Mouse (Mus musculus) heart, postnatal 25 days (tissue): ENCODE results near the gene Usp33. TPM values are rescaled to one million over a fixed set of nuclear protein-coding genes. Genes with fewer than 3 reads are reported as not detected.

Experiments
- DNase-seq: peaks from one replicate; pipeline ENCODE4 v3.0.0; 2022; ENCODE audit warnings: low spot score
- intact Hi-C: fragments of 180-260 bp; cut with DNase I; formaldehyde crosslinking; loops from one replicate; pipeline ENCODE4 v1.15.1; 2025
- total RNA-seq, 2 experiments: library from RNA; stranded (reverse); gene quantifications; 2 replicates each; pipeline ENCODE4 v1.2.3; 2021

Gene Usp33
- total RNA-seq, 2 experiments from 2014 or later, result 22.3 to 25.2 TPM

GRCm38 (mm10) chr3:152336085-152336484, 10.2 kb upstream of the Usp33 start:
- intact Hi-C loops, result no loop called here
- no peak for DNase-seq

DNA sequence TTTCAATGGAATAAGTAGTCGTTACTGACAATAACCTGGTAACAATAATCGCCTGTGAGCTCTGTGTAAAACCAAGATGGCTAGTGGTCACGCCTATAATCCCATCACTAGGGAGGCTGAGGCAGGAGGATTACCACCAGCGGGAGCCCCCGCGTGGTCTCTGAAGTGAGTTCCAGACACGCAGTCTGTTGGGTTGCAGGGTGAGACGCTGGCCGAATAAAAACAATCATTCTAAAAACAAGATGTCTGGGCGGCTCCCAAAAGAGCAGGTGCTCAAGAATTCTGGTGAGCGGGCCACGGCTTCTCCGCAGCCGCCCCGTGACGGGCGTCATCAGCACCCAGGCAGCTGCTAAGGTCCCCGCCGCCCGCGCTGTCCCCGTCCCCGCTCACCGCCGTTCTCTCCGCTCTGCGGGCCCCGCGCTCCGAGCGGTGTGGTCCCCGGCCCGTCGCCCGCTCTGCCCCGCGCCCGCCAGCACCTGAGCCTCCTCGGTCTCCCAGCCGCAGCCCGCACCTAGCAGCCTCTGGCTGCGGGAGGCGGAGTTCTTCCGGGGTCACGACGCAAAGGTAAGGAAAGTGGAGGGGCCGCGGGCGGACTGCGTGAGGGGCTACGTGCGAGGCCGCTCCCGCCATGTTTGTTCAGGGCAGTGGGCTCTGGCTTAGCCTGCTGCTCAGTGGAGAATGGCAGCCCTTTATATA, 6.3 kb upstream of the Usp33 start, which contains the start of gene Miga1:
Miga1 (minus strand) TSS at position 546 of the 696 bp plus-strand sequence.
- peak; percentile 42 for DNase-seq
- intact Hi-C loops, result no loop called here

DNA sequence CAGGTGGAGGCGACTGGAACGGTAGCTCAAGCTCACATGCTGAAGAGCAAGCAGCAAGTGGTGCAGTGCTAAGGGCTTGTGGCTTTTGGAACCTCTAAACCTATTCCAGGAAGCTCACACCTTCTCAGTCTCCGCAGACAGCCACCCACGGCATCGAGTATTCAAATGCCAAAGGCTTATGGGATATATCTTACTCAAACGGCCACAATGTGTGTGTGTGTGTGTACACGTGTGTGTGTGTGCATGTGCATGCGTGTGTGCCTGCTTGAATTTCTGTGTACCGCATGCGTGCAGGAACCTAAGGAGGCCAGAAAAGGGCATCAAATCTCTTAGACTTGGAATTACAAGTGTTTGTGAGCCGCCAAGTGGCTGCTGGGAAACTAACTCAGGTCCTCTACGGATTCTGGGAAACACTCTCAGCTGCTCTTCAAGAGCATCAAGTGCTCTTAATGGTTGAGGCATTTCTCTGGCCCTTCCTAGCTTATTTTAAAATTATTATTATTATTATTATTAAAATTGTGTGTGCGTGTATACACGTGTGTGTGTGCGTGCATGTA, 3.2 kb upstream of the Usp33 start:
- intact Hi-C loops, result no loop called here
- DNase-seq, result no peak

DNA sequence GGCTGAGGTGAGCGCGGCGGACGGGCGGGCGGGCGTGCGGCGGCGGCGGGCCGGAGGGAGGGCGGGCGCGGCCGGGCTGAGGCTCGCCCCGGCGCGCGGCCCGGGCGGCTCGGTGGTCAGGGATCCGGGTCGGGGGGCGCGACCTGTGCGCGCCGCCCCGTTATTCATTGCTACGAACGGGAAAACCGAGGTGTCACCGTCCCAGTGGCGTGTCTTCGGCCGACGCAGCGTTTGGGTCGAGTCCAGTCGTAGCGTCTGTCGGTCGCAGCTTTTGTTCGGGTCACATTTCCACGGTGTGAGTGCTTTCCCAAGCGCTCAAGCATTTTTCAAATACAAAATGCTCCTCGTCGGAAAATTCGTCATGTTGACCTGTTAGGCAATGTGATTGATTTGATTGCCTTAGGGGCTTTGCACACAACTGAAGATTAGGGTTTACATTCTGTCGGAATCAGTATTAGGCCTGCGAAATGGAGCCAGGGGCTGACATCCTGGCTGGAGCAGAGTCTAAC, 409 bp downstream of the Usp33 start:
- no peak for DNase-seq
- intact Hi-C loops, result no loop called here

DNA sequence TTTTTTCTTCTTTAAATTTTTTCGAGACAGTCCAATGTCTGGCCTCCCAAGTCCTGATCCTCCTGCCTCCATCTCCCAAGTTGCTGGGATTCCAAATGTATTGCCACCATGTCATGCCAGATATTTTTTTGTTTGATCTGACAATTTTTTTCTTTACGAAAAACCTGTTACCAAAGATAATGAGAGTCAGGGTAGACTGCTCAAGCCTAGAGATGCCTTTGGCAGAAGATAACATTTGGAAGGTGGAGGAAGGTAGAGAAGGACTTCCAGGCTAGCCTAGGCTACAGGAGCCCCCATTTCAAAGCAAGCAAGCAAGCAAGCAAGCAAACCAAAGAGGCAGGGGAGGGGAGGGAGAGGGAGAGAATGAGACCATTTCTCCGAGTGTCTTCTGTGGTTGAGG, 949 bp downstream of the Usp33 start:
- intact Hi-C loops, result no loop called here

GRCm38 (mm10) chr3:152348011-152348830, 1.9 kb downstream of the Usp33 start:
- DNase-seq, result no peak
- intact Hi-C loops, result no loop called here

More for the DNA sequence above, 949 bp downstream of the Usp33 start:
- no peak for DNase-seq

- intact Hi-C loops, result no loop called here
- no peak for DNase-seq
These were observed 4.2 kb downstream of the Usp33 start for GRCm38 (mm10) chr3:152350431-152350830.

DNA sequence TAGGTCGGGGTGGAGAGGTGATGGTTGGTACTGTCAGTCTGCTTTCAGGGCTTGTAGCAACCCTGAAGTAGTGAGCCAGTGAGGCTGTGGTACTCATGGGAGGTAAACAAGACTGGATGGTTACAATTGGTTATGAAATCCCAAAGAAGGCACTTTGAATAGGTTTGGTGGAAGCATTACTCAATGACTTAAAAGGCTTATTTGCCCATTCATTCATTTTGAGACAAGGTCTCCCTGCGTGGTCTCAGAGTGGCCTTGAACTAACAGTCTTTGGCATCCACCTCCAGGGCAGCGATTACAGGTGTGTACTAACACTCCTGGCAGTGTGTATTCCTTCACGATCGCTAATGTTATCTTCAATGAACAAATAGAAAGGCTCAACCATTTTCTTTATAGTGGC, 4.7 kb downstream of the Usp33 start:
- no peak for DNase-seq
- intact Hi-C loops, result no loop called here

DNA sequence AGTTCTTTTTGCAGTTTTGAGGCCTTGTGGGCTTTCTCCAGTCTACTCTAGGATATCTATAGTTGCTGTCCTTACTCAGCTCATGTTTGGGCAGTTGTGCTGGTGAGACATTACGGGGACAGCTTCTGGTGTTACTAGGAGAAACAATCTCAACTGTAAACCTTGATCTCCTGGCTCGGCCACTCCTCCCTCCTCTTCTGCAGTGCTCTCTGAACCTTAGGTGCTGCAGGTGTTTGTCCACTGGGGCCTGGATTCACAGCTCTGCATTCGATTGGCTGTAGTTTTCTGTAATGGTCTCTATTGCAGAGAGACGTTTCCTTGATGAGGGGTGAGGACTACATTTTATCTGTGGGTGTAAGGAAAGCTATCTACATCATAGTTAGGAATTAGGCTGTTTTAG, 6.0 kb downstream of the Usp33 start:
- no peak for DNase-seq
- intact Hi-C loops, result no loop called here

GRCm38 (mm10) chr3:152353434-152354177, 7.3 kb downstream of the Usp33 start:
- no peak for DNase-seq
- intact Hi-C loops, result no loop called here

- DNase-seq, result no peak
- intact Hi-C loops, result no loop called here
These were observed 9.1 kb downstream of the Usp33 start for GRCm38 (mm10) chr3:152355361-152355760.

DNA sequence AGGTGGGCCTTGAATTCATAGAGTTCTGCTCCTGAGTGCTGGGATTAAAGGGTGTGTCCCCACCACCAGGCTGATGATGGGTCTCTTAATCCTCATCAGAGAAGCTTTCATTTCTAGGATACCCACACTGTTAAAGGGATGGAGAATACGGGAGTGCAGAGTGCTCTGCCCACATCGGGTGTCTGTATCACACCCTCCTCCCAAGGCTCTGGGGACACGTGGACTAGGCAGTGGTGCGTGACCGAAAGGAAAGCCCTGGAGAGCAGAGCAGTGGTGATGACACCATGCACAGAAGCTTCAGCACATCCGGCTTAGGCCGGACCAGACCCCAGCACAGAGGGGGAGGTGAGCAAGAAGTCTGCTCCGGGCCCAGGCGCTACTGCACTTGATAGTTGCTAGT, 10.5 kb downstream of the Usp33 start:
- DNase-seq, result no peak
- intact Hi-C loops, result no loop called here

DNA sequence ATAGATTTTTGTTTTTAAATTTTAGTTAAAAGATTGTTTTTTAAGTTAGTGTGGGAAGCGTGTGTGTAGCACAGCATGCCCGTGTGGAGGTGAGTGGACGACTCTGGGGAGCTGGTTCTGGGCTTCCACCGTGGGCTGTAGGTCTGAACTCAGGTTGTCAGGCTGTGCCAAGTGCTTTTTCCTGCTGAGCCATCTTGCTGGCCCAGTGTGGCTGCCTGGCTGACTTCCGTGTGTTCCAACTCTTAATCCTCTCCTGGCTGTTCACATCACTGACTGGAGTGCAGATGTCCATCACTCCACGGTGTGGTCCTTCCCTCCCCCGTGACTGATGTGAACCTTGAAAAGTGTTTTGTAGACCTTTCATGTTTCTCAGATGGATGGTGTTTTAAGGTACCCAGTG, 12.9 kb downstream of the Usp33 start:
- DNase-seq, result no peak
- intact Hi-C loops, result no loop called here

DNA sequence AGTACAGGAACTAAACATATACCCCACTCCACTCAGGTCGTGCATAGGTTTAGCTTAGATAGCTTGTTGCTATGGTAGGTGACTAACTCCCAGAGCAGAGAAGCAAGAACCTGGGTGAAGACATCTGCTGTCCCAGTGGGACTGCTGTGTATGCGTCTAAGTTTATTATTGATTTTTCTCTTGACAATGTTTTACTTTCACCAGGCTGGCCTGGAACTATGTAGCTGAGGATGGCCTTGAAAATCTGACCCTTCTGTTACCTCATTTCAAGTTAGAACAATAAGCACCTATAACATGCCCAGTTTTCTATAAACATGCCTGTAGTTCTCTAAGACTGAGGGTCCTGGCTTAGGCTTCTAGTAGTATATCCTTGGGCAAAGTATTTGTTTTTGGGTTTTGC, 17.9 kb downstream of the Usp33 start:
- intact Hi-C loops, result no loop called here
- DNase-seq, result no peak

GRCm38 (mm10) chr3:152376063-152376462, 29.8 kb downstream of the Usp33 start:
- intact Hi-C loops, result no loop called here
- no peak for DNase-seq

GRCm38 (mm10) chr3:152384106-152384505, 37.8 kb downstream of the Usp33 start:
- intact Hi-C loops, result no loop called here
- DNase-seq, result no peak

- intact Hi-C loops, result loop anchor here (1.0 to 5.0 kb wide), 3 partner anchors 81 to 354 kb away; no protein-coding TSS in a partner anchor
- peak; percentile 83 for DNase-seq
These were observed 49.3 kb downstream of the Usp33 start, which contains the start of gene Zzz3 for GRCm38 (mm10) chr3:152395350-152396277. Zzz3 (plus strand) TSS chr3:152395473.

- intact Hi-C loops, result loop anchor here (5.0 kb wide), 1 partner anchor 134 kb away; no protein-coding TSS in a partner anchor
- DNase-seq, result peak; percentile 94
These were observed 50.2 kb downstream of the Usp33 start for GRCm38 (mm10) chr3:152396278-152396987.
